Mouse (Mus musculus) olfactory bulb, adult 2 months (tissue): Measurements from ENCODE around the gene Coro7.

Experiments
- CTCF ChIP-seq: fragments of 200-500 bp; IDR thresholded peaks from 2 replicates; pipeline ENCODE4 v1.5.1; 2012; ENCODE audit warnings: low read depth, mild to moderate bottlenecking, low read length, moderate library complexity; ENCODE audit not compliant: insufficient read depth
- POLR2A ChIP-seq: fragments of 200-500 bp; IDR thresholded peaks from 2 replicates; pipeline ENCODE4 v1.6.1; 2012; ENCODE audit warnings: mild to moderate bottlenecking, low read depth, low read length, moderate library complexity; ENCODE audit not compliant: insufficient read depth

DNA sequence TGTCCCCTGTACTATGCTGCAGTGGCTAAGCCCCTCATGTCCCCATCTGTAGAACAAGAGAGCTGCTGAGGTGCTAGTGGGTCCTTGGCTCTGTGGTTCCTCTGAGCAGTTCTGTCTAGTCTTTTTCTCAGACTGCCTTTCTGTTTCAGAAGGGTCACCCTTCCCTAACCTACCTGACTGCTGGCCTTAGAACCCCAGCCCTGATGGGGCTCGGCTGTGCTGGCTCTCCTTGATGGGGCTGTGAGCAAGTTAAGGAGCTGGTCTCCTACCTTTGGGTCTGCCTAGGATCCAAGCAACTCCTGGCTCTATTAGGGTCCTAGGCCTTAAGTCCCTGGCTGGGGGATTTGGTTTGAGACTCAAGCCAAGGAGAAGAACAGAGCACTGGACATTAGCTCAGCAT lies 64.3 kb downstream of the Coro7 start:
- TF ChIP-seq CTCF = no peak
- TF ChIP-seq POLR2A = no peak
